Mouse (Mus musculus) layer of hippocampus, postnatal 10 days (tissue): ENCODE data around the gene Slc39a11. TPM values are rescaled to one million over a fixed set of nuclear protein-coding genes. Genes with fewer than 3 reads are reported as not detected.
A peak's percentile ranks its signal among the peaks of the same experiment; 100 is the strongest.

Experiments
- DNase-seq, 2 experiments: peaks; one replicate each; pipeline ENCODE4 v3.0.0; 2021; ENCODE audit warnings: low spot score in 2 of 2
- total RNA-seq, 2 experiments: library from RNA; stranded (reverse); gene quantifications; 2 replicates each; pipeline ENCODE4 v1.2.3; 2021

Gene Slc39a11
- total RNA-seq, 2 experiments from 2014 or later, result 33.1 to 34.0 TPM

GRCm38 (mm10) chr11:113418921-113419655, 230.8 kb downstream of the Slc39a11 start:
- no peak for DNase-seq

DNA sequence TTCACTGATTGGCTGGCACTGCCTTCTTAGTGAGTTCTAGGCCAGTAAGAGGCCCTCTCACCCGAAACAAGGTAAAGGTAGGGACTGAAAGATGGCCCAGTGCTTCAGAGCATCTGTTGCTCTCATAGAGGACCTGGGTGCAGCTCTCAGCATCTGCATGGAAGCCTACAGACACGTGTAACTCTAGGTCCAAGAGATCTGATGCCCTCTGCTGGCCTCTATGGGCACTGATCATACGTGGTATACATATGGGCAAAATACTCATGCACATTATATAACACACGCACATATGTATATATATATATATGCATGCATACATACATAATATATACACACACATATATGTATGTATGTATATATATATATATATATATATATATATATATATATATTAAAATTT, 231.9 kb downstream of the Slc39a11 start:
- no peak for DNase-seq

GRCm38 (mm10) chr11:113412545-113412944, 237.3 kb downstream of the Slc39a11 start:
- DNase-seq, result no peak

DNA sequence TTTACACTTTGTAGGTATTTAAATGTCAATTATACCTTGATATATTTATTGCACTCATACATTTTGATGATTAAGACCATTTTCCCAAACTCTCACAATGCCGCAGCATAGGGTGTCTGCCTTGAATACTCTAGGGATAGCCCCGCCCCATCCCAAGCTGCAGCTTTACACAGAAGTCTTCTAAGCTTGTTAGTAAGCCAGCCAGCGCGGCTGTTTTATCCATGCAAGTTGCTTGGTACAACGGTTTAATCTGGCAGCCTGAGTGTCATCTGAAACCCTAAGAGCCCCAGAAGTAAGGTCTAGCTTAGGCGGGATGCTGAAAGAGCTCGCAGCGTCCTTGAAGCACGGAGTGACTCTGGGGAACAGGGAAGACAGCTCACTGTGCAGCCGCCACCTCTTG, 238.1 kb downstream of the Slc39a11 start:
- DNase-seq, result no peak

DNA sequence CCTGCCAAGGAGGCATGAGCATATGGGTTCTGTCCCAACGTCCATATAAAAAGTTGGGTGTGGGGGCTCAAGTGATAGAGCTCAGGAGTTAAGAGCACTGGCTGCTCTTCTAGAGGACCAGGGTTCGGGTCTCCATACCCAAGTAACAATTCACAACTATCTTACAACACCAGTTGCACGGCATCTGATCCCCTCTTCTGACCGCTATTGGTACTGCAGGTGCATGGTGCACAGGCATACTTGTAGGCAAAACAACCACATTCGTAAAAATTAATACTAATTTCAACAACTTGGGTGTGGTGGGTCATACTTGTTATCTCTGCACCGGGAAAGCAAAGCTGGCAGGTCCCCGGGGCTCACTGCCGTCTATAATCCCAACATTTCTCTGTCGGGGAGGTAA, 240.8 kb downstream of the Slc39a11 start:
- no peak for DNase-seq

GRCm38 (mm10) chr11:113407474-113407873, 242.4 kb downstream of the Slc39a11 start:
- DNase-seq, result no peak

DNA sequence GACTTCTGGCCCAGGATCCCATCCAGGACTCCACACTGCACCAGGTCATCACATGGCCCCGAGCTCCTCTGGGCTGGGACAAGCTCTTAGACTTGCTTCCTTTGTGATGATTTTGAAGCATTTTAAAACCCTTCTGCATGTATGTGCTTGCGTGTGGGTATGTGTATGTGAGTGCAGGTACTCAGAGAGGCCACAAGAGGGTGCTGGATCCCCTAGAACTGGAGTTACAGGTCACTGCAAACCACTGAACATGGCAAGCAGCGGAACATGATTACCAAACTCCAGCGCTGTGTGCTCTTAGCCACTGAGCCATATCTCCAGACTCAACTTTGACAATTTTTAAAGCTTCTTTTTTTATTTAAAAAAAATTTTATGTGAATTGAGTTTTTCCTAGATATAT, 249.0 kb downstream of the Slc39a11 start:
- DNase-seq, result no peak

DNA sequence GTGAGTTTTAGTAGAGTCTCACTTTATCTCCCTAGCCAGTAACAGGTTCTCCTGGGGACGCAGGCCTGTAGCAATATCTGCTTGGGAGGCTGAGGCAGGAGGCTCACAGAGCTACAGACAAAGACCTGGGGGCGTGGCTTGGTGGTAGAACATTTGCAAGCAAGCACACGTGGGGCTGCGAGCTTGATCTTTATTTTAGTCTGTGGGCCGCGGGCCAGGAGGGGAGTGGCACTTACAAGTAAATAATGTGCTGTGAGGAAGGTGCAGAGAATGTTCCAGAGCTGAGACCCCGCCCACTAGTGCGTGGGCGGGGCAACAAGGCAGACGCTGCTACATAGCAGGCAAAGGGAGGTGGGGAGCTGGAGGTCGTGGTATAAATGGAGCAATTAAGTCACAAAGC, 250.3 kb downstream of the Slc39a11 start:
- DNase-seq, result no peak

GRCm38 (mm10) chr11:113397394-113397793, 252.5 kb downstream of the Slc39a11 start:
- DNase-seq, result no peak

DNA sequence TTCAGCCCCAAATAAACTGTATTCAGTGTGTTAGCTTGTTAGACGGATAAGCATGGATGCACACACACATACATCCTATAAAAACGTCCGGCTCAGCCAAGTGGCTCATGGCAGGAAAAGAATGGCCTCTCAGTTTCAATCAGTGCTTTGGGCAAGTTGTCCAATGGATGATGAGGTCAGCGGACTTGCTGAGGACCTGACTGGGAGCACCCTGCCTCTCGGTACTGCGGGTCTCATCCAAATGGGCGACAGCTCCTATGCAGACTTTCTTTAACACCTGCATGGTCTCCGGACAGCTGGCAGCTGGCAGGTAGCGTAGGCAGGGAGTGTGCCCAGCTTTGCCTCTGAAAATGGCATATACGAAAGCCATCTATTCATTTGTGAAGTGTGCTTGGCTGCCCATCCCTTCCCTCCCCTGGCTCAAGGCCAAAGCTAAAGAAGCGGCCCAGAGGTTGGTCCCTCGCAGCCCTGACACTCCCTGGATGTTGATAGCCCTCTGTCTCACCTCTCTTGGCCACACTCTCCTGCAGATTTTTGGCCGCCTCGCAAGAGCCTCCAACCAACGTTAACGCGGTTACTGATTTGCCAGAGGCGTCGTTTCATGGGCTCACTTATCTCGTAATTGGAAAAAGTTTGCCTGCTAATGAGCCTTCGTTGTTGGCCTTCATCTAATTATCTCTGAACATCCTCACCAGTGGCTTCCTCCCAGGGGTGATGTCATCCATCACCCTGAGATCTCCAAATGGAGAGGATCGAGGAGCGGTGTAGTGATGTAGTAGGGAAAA, 256.3 kb downstream of the Slc39a11 start:
- DNase-seq, result peak; percentile 25 to 31

DNA sequence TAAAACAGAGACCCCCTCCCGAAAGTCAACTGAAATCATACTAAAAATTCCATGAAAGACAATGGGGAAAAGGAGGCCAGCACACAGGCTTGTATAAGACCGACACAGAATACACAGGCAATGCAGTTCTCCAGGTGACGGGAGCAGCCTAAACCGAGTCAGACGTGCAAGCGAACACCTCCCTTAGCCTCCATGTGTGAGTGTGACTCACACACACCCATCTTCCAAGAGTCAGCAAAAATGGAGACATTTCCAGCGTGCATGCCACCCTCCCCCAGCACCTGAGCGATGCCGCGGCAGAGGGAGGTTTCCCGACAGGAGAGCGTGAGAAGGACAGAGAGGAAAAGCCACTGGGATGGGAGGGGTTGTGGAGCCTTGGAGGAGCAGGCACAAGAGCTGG, 258.2 kb downstream of the Slc39a11 start:
- DNase-seq, result no peak

DNA sequence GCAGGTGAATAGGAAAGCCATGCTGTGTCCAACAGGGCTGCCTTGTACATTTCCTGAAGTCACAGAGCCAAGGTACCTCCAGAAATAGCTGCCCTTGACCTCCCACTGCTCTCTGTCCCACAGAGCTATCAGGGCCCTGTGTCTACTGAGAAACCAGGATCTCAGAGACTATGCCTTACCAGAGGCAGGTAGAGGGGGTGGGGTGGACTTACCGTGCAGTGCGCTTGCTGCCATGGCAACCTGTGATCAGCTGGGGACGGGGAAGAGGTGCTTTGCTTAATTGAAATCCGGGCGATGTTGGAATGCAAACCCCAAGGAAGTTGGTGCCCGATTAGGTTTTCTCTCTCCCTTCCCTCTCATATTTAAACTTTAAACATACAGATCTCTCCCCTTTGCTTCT, 260.2 kb downstream of the Slc39a11 start:
- DNase-seq, result no peak

GRCm38 (mm10) chr11:113382674-113383571, 267.0 kb downstream of the Slc39a11 start:
- DNase-seq, result no peak

DNA sequence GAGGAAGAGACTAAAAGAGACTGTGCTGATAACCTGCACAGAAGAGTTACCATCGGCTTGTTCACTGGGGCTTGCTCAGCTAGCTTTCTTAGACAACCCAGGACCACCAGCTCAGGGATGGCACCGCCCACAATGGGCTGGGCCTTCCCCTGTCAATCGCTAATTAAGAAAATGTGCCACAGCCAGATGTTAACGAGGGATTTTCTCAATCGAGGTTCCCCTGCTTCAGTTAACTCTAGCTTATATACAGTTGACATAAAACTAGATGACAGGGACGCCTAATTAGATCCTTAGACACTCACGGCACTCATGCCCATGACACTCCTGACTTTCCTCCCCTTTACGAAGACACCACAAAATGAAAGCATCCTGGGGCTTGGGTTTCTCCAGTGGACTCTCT, 268.3 kb downstream of the Slc39a11 start:
- no peak for DNase-seq

DNA sequence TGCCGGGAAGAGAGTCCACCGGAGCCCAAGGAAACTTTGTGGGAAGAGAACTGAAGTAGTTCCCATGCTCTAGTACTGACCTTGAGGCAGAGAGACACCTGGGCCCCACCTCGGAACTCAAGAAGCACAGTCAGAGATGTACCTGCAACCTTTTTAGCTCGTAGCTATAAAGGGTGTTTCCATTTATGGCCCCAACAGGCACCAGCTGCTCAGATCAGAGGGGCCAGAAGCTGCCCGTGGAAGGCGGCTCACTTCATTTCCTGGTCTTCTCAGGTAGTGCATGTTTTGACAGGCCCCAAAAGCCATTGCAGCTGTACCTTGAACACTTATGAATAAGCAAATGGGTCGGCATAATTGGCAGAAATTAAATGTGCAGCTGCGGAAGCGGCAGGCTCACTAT, 271.0 kb downstream of the Slc39a11 start:
- no peak for DNase-seq

DNA sequence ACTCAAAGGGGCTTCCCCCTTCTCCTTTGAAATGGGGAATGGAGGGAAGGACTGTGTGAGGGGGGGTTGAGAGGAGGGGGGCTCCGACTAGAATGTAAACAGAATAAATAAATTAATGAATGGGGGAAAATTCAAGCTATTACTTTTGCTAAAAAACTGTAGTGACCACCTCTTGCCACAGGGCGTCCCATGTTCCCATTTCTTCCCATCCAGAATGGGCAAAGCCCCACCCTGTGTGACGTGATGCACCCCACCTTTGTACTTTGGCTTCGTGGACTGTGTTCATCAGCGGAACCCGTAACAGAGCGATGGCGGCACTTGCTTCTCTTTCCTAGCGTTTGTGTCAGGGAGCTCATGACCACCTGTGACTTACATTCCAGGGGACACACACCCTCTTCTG, 273.8 kb downstream of the Slc39a11 start:
- peak in 1 of 2 experiments; percentile 31 for DNase-seq

DNA sequence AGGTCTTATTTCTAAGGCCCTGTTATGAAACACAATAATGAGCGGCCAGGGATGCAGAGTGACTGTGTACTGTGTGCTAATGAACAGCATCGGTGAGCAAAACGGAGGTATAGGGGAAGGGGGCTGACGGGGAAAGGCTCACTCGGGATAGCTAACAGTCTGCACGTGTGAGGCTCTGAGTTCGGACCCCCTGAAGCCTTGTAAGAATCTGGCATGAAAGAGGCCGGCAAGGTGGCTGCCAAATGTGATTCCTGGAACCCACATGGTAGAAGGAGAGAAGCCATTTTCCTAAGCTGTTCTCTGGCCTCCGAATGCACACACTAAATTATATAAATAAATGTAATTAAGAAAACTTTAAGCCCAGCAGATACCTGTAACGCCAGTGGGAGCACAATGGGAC, 276.0 kb downstream of the Slc39a11 start:
- DNase-seq, result no peak

GRCm38 (mm10) chr11:113373331-113373730, 276.5 kb downstream of the Slc39a11 start:
- DNase-seq, result peak; percentile 51 to 53

GRCm38 (mm10) chr11:113368046-113368445, 281.8 kb downstream of the Slc39a11 start:
- DNase-seq, result no peak

GRCm38 (mm10) chr11:113366257-113367030, 283.4 kb downstream of the Slc39a11 start:
- no peak for DNase-seq

DNA sequence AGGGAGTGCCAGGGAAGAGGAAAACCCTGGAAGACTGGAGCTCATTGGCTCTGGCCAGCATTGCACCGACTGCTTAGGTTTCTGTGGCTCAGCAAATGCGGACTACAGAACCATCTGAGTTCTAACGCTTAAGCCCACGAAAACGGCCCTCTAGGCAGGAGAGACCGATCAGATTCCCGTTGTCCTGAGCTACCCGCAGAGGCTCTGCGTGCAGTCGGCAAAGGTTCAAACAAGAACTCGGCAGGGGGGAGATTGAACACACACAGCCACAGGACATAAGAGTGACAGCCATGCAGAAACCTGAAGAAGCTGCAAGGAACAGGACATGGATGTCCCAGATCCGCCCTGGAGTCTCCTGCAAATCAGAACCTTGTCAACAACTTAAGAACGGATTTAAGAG, 286.1 kb downstream of the Slc39a11 start:
- DNase-seq, result no peak
